Mouse (Mus musculus): ENCODE data around the gene Usb1. TPM values are rescaled to one million over a fixed set of nuclear protein-coding genes. Genes with fewer than 3 reads are reported as not detected.
"Not testable (repeated sequence)": the region's sequence is repeated elsewhere in the genome, so short reads cannot be mapped to it uniquely, and the experiment has no call there.

The Usb1 gene
- total RNA-seq, 2 experiments from 2014 or later = 18.6 TPM

GRCm38 (mm10) chr8:95363849-95364248 is 31.8 kb downstream of the Usb1 start:
- DNase-seq = no peak
- intact Hi-C loops (cut with DNase I) = no loop called here

GRCm38 (mm10) chr8:95369581-95370326 is 37.7 kb downstream of the Usb1 start:
- no peak for DNase-seq
- intact Hi-C loops (cut with DNase I) = no loop called here

GRCm38 (mm10) chr8:95373389-95374002 is 41.4 kb downstream of the Usb1 start:
- peak; percentile 46 to 57 for DNase-seq
- intact Hi-C loops (cut with DNase I) = no loop called here

GRCm38 (mm10) chr8:95374429-95374828 is 42.3 kb downstream of the Usb1 start:
- intact Hi-C loops (cut with DNase I) = no loop called here

GRCm38 (mm10) chr8:95375374-95375930 is 43.4 kb downstream of the Usb1 start:
- DNase-seq = no peak
- intact Hi-C loops (cut with DNase I) = no loop called here

More at GRCm38 (mm10) chr8:95374429-95374828, 42.3 kb downstream of the Usb1 start:
- DNase-seq = no peak

- no peak for DNase-seq
- intact Hi-C loops (cut with DNase I) = loop anchor here (2.0 kb wide), 1 partner anchor 24 kb away; the partner anchor contains the start of gene Mmp15
These were observed 44.4 kb downstream of the Usb1 start for GRCm38 (mm10) chr8:95376309-95376999.

GRCm38 (mm10) chr8:95377101-95377500 is 45.0 kb downstream of the Usb1 start:
- no peak for DNase-seq
- intact Hi-C loops (cut with DNase I) = loop anchor here (2.0 kb wide), 1 partner anchor 24 kb away; the partner anchor contains the start of gene Mmp15

- peak; percentile 48 to 64 for DNase-seq
- intact Hi-C loops (cut with DNase I) = loop anchor here (2.0 kb wide), 1 partner anchor 25 kb away; the partner anchor contains the start of gene Mmp15
These were observed 45.8 kb downstream of the Usb1 start for GRCm38 (mm10) chr8:95377863-95378291.

- intact Hi-C loops (cut with DNase I); DNase-seq: not testable (repeated sequence)
These were observed 46.8 kb downstream of the Usb1 start for GRCm38 (mm10) chr8:95378928-95379327.

- DNase-seq = peak in 1 of 2 experiments; percentile 47
- intact Hi-C loops (cut with DNase I) = no loop called here
These were observed 48.9 kb downstream of the Usb1 start for GRCm38 (mm10) chr8:95380953-95381352.

- intact Hi-C loops (cut with DNase I) = no loop called here
- no peak for DNase-seq
These were observed 49.5 kb downstream of the Usb1 start for GRCm38 (mm10) chr8:95381595-95381994.

- DNase-seq = no peak
- intact Hi-C loops (cut with DNase I) = no loop called here
These were observed 52.4 kb downstream of the Usb1 start for GRCm38 (mm10) chr8:95384501-95384900.

- DNase-seq = no peak
- intact Hi-C loops (cut with DNase I) = no loop called here
These were observed 54.0 kb downstream of the Usb1 start for GRCm38 (mm10) chr8:95386037-95386436.

- intact Hi-C loops (cut with DNase I) = no loop called here
- DNase-seq = no peak
These were observed 55.1 kb downstream of the Usb1 start for GRCm38 (mm10) chr8:95387221-95387620.

GRCm38 (mm10) chr8:95387936-95388335 is 55.9 kb downstream of the Usb1 start:
- intact Hi-C loops (cut with DNase I) = no loop called here
- no peak for DNase-seq

GRCm38 (mm10) chr8:95390312-95390711 is 58.2 kb downstream of the Usb1 start:
- intact Hi-C loops (cut with DNase I) = loop anchor here (5.0 kb wide), 2 partner anchors 37 to 38 kb away; partner anchors contain the start of gene Mmp15
- no peak for DNase-seq

GRCm38 (mm10) chr8:95391101-95391500 is 59.0 kb downstream of the Usb1 start:
- DNase-seq = no peak
- intact Hi-C loops (cut with DNase I) = loop anchor here (5.0 kb wide), 2 partner anchors 36 to 39 kb away; partner anchors contain the start of gene Mmp15

GRCm38 (mm10) chr8:95392604-95393003 is 60.5 kb downstream of the Usb1 start:
- intact Hi-C loops (cut with DNase I) = loop anchor here (5.0 kb wide), 2 partner anchors 35 to 40 kb away; partner anchors contain the start of gene Mmp15
- DNase-seq = peak; percentile 42 to 44

GRCm38 (mm10) chr8:95395186-95395918 is 63.3 kb downstream of the Usb1 start:
- DNase-seq = no peak
- intact Hi-C loops (cut with DNase I) = no loop called here

- intact Hi-C loops (cut with DNase I) = no loop called here
- DNase-seq = no peak
These were observed 64.7 kb downstream of the Usb1 start for GRCm38 (mm10) chr8:95396752-95397151.

All from heart, postnatal 14 days (tissue).